Mouse (Mus musculus): ENCODE results near the gene Plekhb2. TPM values are rescaled to one million over a fixed set of nuclear protein-coding genes. Genes with fewer than 3 reads are reported as not detected.

Gene Plekhb2
- total RNA-seq, 2 experiments from 2014 or later = 69.3 to 86.7 TPM

- intact Hi-C loops (cut with DNase I) = no loop called here
- DNase-seq = no peak
These were observed 21.1 kb upstream of the Plekhb2 start for GRCm38 (mm10) chr1:34828528-34829294.

- intact Hi-C loops (cut with DNase I) = no loop called here
- no peak for DNase-seq
These were observed 18.8 kb upstream of the Plekhb2 start for GRCm38 (mm10) chr1:34830934-34831333.

DNA sequence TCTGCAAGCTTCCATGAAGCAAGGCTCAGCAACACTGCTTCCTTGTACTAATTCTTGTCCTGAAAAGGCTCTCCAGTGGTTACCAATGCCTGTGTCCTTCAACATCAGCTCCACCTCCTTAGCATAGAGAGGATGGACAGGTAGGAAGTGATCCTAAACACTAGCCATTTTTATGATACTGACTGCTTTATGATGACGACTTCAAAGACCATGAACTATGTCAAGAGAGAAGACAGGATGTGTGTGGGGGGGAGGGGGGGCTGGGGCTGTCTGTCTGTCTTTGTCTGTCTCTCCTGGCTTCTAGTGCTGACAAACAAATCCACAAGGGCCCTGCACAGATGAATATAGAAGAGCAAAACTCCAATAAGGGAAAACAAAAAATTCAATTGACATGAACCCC is 18.4 kb upstream of the Plekhb2 start:
- DNase-seq = no peak
- intact Hi-C loops (cut with DNase I) = no loop called here

DNA sequence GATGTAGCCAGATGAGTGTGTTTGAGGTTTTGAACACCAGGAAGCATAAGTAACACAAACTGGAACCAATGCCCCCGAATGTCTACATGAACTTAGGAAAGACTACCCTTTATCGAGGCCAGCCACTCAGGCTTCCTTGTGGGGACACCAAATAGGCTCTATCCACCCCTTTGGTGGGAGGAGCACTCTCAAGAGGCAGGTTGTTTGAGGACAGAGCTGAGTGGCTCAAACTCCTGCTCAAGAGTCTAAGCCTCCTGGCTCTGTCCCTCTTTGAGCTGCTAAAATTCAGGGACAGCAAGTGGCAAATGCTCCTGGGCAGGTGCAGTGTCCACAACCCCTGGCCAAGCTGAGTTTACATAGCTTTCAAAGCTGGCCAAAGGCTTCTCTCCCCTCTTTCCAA is 14.9 kb upstream of the Plekhb2 start:
- intact Hi-C loops (cut with DNase I) = no loop called here
- no peak for DNase-seq

DNA sequence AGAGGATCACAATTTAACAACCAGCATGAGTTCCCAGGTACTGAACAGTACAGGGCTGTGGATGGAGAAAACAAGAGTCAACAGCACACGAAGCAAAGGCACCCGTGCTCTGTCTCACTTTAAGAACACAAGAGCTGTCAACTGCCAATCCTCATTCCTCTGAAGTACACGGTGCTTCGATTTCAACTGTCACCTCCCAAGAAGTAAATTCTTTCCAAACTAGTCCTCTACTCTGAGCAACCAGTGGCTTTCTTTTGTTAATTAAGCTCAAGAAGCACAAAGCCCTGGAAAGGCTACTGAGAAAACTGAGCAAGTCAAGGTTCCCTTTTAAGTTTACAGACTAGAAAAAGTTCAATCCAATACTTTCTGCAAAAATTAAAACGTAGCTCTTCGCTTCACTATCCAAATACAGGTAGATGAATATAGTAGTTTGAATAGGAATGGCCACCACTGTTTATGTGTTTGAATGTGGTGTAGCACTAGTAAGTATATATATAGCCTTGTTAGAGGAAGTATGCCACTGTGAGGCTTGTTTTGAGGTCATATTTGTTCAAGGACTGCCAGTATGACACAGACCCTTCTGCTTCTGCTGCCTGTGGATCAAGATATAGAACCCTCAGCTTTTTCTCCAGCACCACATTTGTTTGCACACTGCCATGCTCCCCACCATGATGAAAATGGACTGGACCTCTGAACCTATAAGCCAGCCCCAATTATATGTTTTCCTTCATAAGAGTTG is 11.7 kb upstream of the Plekhb2 start:
- DNase-seq = no peak
- intact Hi-C loops (cut with DNase I) = no loop called here

DNA sequence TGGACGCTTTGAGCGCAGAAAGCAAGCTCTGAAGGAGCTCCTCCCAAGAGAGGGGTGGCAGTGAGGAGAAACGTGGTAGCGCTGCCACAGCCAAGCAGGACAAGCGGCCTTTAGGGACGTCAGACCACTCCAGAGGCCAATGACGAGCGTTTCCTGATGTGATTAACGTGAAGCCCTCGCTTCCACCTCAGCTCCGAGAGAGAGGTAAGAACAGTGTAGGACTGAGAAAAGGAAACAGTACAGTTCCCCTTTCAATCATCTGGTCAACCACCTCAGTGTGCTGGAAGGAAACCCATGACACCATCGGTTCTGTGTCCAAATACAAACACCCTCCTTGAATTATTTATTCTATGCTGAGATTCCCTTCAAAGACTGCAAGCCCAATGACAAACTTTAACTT is 10.5 kb upstream of the Plekhb2 start:
- intact Hi-C loops (cut with DNase I) = no loop called here
- no peak for DNase-seq

DNA sequence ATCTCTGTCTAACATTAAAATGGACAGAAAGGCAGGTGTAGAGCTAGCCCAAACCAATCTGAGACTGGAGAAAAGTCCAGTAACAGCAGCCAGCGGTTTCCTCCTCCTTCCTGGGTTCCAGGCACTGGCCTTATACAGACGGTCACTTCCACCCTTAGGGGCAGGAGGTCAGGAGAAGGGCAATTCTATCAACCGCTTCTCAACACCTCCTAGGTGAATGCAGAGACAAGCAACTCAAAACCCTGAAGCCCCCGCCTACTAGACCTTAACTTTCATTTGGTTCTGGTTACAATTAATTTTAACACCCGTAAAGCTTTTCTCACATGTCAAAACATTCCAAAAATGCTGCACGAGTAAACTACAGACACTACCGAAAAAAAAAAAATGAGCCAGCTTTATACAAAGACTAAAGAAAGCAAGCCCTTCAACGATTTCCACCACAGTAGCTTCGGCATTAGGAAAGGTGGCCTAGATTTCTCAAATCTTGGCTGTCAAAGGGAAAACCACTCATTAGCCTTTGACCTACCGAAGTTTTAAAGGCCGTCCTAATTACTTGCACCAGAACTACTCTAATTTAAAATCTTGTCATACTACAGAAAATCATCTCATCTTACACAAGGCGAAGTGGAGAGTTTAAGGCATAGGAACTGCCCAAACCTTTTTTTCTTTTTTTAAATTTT is 7.9 kb upstream of the Plekhb2 start:
- intact Hi-C loops (cut with DNase I) = no loop called here
- DNase-seq = no peak

GRCm38 (mm10) chr1:34842389-34842861 is 7.4 kb upstream of the Plekhb2 start:
- intact Hi-C loops (cut with DNase I) = no loop called here
- peak; percentile 72 to 79 for DNase-seq

DNA sequence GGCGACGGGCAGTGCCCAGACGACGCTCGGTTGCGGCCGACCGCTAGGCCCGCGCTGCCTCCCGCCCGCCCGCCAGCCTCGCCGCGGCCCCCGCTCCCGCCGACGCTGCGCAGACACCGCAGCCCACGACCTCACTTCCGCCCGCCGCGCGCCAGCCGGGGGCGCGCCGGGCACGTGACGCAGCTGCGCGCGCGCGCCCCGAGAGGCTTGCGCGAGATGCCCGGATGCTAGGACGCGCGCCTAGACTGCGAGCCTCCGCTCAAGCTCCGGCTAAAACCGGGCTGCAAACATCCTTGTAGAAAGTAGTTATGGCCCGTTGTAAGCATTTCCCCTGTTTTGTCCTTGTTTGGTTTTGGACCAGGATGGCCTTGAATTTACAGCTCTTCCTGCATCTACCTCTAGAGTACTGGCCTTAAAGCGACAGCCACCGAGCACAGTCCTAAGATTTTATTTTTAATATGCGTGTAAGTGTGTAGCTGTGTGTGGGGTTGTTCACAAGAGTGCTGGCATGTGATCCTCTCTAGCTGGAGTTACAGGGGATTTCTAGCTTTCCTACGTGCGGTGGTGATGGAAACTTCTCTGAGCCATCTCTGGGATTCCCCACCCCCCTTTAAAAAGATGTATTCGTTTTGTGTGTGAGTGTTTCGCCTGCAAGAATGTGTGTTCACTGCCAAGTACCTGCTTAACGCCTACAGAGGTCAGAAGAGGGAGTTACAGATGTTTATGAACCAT is 6.7 kb upstream of the Plekhb2 start, which contains the start of gene Fam168b:
Gene Fam168b, minus strand, starts transcription at position 179 of the 732 bp plus-strand sequence.
- intact Hi-C loops (cut with DNase I) = no loop called here
- DNase-seq = peak; percentile 93 to 94

GRCm38 (mm10) chr1:34847070-34847469 is 2.7 kb upstream of the Plekhb2 start:
- intact Hi-C loops (cut with DNase I) = no loop called here

GRCm38 (mm10) chr1:34850343-34851136 is 764 bp downstream of the Plekhb2 start:
- no peak for DNase-seq
- intact Hi-C loops (cut with DNase I) = no loop called here

More at GRCm38 (mm10) chr1:34847070-34847469, 2.7 kb upstream of the Plekhb2 start:
- no peak for DNase-seq

DNA sequence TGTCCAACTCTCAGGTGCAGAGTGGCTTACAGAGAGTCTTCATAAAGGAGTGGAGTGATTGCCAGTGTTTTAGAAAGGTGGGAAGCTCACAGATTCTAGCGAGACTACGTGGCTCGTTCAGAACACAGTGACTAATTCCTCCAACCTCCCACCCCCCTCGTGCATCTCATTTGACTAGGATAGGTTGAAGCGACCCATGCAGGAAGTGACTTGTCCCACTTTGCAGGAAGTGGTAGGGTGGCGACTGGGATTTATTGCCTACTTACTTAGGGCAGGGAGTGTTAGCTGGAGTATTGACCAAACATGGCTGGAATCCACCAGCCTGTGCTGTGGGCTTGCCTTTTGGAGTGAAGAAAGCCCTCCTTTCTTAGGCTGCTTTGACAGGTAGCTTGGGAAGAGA is 1.8 kb downstream of the Plekhb2 start:
- intact Hi-C loops (cut with DNase I) = no loop called here
- DNase-seq = no peak

GRCm38 (mm10) chr1:34852116-34852878 is 2.5 kb downstream of the Plekhb2 start:
- DNase-seq = no peak
- intact Hi-C loops (cut with DNase I) = no loop called here

DNA sequence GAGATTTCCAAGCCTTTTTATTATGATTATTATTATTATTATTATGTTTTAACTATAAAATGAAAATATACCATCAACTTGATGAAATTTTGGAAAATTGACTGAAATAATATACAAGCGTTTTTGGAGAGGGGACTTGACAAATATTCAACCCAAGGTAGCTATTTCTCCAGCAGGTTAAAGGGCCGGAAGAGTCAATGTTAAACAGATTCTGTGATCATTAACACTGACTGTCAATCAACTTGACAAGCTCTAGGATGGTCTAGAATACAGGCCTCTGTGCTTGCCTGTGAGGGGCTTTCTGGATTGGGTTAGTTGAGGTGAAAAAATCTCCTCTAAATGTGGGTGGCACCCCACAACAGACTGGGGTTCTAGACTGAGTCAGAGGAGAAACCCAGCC is 4.0 kb downstream of the Plekhb2 start:
- no peak for DNase-seq
- intact Hi-C loops (cut with DNase I) = no loop called here

DNA sequence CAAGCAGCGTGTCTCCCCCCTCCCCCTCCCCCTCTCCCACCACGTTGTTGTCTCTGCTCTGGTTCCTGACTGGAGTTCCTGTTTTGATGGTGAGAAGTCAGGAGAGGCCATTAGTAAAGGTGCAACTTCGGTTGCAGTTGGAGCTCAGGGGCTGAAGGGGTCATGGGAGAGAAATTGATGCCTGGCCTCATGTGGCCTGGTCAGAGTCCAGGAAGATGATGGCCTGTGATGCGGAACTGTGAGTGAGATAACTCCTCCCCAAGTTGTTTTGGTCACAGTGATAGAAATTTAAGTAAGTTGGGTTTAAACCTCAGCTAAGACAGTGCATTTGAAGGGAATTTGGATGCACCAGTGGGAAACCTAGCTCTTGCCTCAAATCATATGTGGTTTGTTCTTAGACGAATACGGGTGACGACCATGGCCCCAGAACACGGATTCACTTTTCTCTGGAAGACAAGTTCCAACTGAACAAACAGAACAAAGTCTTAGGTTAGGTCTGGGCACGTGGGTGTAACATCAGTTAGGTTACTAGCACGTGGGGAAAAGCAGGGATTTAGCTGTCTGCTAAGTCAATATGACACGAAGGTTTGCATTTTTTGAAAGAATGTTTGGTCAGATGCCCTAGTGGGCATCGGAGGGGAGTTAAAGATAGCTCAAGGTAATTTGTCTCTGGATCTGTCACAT is 5.4 kb downstream of the Plekhb2 start:
- DNase-seq = no peak
- intact Hi-C loops (cut with DNase I) = no loop called here

DNA sequence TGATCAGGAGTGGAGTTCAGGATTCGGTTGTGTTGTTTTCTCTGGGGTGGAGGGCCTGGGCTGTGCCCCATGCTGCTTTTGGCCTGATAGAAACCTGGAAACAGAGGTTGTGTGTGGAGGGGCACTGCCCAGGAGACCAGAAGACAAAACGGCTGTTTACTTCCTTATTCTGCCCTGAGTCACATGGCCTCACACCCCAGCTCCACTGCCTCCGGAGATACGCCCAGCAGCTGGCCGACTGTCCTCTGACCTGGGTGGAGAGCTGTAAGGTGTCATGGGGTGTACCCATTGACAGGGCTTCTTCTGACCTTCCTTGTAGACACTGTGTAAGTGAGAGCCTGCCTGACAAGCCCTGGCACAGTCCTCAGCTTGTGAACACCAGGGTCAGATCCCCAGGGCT is 8.9 kb downstream of the Plekhb2 start:
- no peak for DNase-seq
- intact Hi-C loops (cut with DNase I) = no loop called here

DNA sequence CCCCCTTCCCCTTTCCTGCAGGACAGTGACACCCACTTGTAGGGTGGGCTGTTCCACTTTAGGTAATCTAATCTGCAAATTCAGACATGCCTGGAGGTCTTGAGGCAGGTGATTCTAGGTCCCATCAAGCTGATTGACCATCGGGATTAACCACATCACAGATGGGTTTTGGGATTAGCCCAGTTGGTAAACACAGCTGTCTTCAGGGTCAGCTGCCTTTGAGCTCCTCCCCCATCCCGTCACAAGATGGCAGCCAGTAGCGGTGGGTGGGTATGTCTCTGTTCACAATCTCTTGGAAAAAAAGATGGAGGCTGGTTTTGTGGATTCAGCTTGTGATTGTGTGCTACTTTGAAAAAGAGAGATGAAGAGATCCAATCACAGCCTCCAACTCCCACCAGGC is 10.0 kb downstream of the Plekhb2 start:
- intact Hi-C loops (cut with DNase I) = no loop called here

GRCm38 (mm10) chr1:34860205-34860604 is 10.4 kb downstream of the Plekhb2 start:
- peak in 1 of 2 experiments; percentile 9 for DNase-seq
- intact Hi-C loops (cut with DNase I) = no loop called here

More for the DNA sequence above, 10.0 kb downstream of the Plekhb2 start:
- DNase-seq = no peak
